In genomic region chr2:165325521-165326303, GRCm38 (mm10) we compare ENCODE assay signal across 8 mouse cellular contexts. TPM values are rescaled to one million over a fixed set of nuclear protein-coding genes. Genes with fewer than 3 reads are reported as not detected.
DNase-seq lines count a peak whose midpoint lies in the region; ATAC-seq and TF ChIP-seq lines count a peak whose summit lies in the region.
"Had no signal": no experiment of that assay in that cellular context is flagged by ENCODE, and none has a peak within 500 bp of the region (broad histone marks: within the 10 kb centered on the region; RNA-seq: fewer than 3 reads in every experiment).

No protein-coding gene starts in this region.

- TF ChIP-seq POLR2A in cortical plate, adult 2 months (IDR thresholded peaks at IDR 0.05; ENCODE audit: extremely low read depth, insufficient read depth, low read length), result no peak

- no peak for TF ChIP-seq CTCF in cortical plate, adult 2 months (IDR thresholded peaks at IDR 0.05; ENCODE audit: extremely low read depth, insufficient read depth, low read length)
- TF ChIP-seq CTCF in hindbrain, postnatal 0 days (IDR thresholded peaks at IDR 0.05; ENCODE audit: low read depth), result no peak

- peak overlapping the region; percentile 94 for H3K4me2 ChIP-seq in hindbrain, postnatal 0 days (ENCODE audit: low read depth, low read length)

- no peaks in the 10 kb centered on the region for H3K27me3 ChIP-seq in hindbrain, postnatal 0 days (ENCODE audit: insufficient read depth, low read length)

- WGBS in hindbrain, postnatal 0 days, result under 1% methylated on average over 30 of the region's 30 CpGs
- WGBS in macrophage (ENCODE audit: missing documents), result 3% methylated on average over 30 of the region's 30 CpGs

- peak overlapping the region; percentile 73 for H3K27ac ChIP-seq in cortical plate, adult 2 months (ENCODE audit: insufficient read depth, low read length)
- peak overlapping the region; percentile 81 for H3K27ac ChIP-seq in hindbrain, postnatal 0 days
- H3K27ac ChIP-seq in macrophage, result peak overlapping the region; percentile 55

- peaks cover 46% of the 10 kb centered on the region for H3K79me2 ChIP-seq in macrophage (ENCODE audit: inconsistent target)

- peak; percentile 16 for ATAC-seq in hindbrain, postnatal 0 days

- no peaks in the 10 kb centered on the region for H3K36me3 ChIP-seq in hindbrain, postnatal 0 days (ENCODE audit: insufficient read depth, low read length)
- H3K36me3 ChIP-seq in macrophage (ENCODE audit: inconsistent target), result no peaks in the 10 kb centered on the region

- DNase-seq in spleen, adult 12 weeks (ENCODE audit: low spot score), result peak; percentile 27
- DNase-seq in spleen, postnatal 14 days (ENCODE audit: low spot score in 2 of 2), result no peak
- peak; percentile 34 for DNase-seq in hindbrain, postnatal 0 days (ENCODE audit: low spot score)
- no peak for DNase-seq in frontal cortex, postnatal 36 days (ENCODE audit: low spot score in 2 of 2)
- no peak for DNase-seq in adrenal gland, adult (ENCODE audit: inconsistent age in 2 of 2, low spot score in 1 of 2)

- H3K4me3 ChIP-seq in cortical plate, adult 2 months (ENCODE audit: insufficient read depth, low read length), result peak overlapping the region; percentile 91
- peak overlapping the region; percentile 90 for H3K4me3 ChIP-seq in hindbrain, postnatal 0 days (ENCODE audit: low read length)
- H3K4me3 ChIP-seq in macrophage (ENCODE audit: inconsistent target), result peak overlapping the region; percentile 94

- H3K9me3 ChIP-seq in hindbrain, postnatal 0 days (ENCODE audit: low read length), result no peaks in the 10 kb centered on the region

- peaks cover 20% of the 10 kb centered on the region for H3K4me1 ChIP-seq in cortical plate, adult 2 months (ENCODE audit: control insufficient read depth, insufficient read depth, low read length)
- H3K4me1 ChIP-seq in hindbrain, postnatal 0 days (ENCODE audit: insufficient read depth, low read length), result peaks cover 43% of the 10 kb centered on the region

- peak overlapping the region; percentile 89 for H3K9ac ChIP-seq in hindbrain, postnatal 0 days (replicated peaks; ENCODE audit: low read length)

RNA-seq across cellular contexts. Expression of gene Elmo2, which starts 0.6 kb away (rescaled TPM):
- 139 and 153 TPM in 2 replicates for polyA plus RNA-seq in cortical plate, adult 2 months (2012; rRNA removed)
- total RNA-seq in hindbrain, postnatal 0 days (2014; rRNA removed), result 99.4 and 105 TPM in 2 replicates
- polyA plus RNA-seq in hindbrain, postnatal 0 days (2015; fragmentation: Nextera tagmentation; extraction: Ambion mirVana), result 68.9 and 71.8 TPM in 2 replicates
- total RNA-seq in macrophage (2018; cell fraction: chromatin; rRNA removed), result 100 to 1,000 TPM in 1 of 26 experiments, 10 to 100 TPM in 22, 1 to 10 TPM in 3; 7.7 to 100 (median 40.4) TPM
- total RNA-seq in macrophage (2018; cell fraction: cytosol; rRNA removed), result 10 to 100 TPM; 15.4 to 40.7 (median 27.7) TPM
- 10 to 100 TPM; 11.9 to 74.8 (median 32.5) TPM for total RNA-seq in macrophage (2018; cell fraction: nucleus; rRNA removed)
- 29.3 to 43.5 TPM (median 39.1 TPM) in 3 replicates for polyA plus RNA-seq in macrophage (2018)

RNA-seq across cellular contexts. Expression of gene Slc35c2, which starts 38.0 kb away (rescaled TPM):
- polyA plus RNA-seq in cortical plate, adult 2 months (2012; rRNA removed), result 53.6 and 56.1 TPM in 2 replicates
- total RNA-seq in hindbrain, postnatal 0 days (2014; rRNA removed), result 97.1 and 120 TPM in 2 replicates
- 65.7 and 68.1 TPM in 2 replicates for polyA plus RNA-seq in hindbrain, postnatal 0 days (2015; fragmentation: Nextera tagmentation; extraction: Ambion mirVana)
- 10 to 100 TPM in 15 of 26 experiments, 1 to 10 TPM in 11; 2.0 to 34.1 (median 12.3) TPM for total RNA-seq in macrophage (2018; cell fraction: chromatin; rRNA removed)
- 10 to 100 TPM; 28.8 to 52.4 (median 40.9) TPM for total RNA-seq in macrophage (2018; cell fraction: cytosol; rRNA removed)
- total RNA-seq in macrophage (2018; cell fraction: nucleus; rRNA removed), result 10 to 100 TPM in 24 of 26 experiments, 1 to 10 TPM in 2; 4.9 to 57.3 (median 27.0) TPM
- 29.3 to 58.1 TPM (median 53.2 TPM) in 3 replicates for polyA plus RNA-seq in macrophage (2018)

RNA-seq across cellular contexts. Expression of gene Zfp663, which starts 42.8 kb away (rescaled TPM):
- polyA plus RNA-seq in cortical plate, adult 2 months (2012; rRNA removed), result 0.04 TPM in 1 of 2 replicates, not detected in the other
- 0.47 and 3.8 TPM in 2 replicates for total RNA-seq in hindbrain, postnatal 0 days (2014; rRNA removed)
- polyA plus RNA-seq in hindbrain, postnatal 0 days (2015; fragmentation: Nextera tagmentation; extraction: Ambion mirVana), result 2.2 and 2.3 TPM in 2 replicates
- not detected for total RNA-seq in macrophage (2018; cell fraction: chromatin; rRNA removed)
- total RNA-seq in macrophage (2018; cell fraction: cytosol; rRNA removed), result not detected
- total RNA-seq in macrophage (2018; cell fraction: nucleus; rRNA removed), result not detected
- not detected in 3 replicates for polyA plus RNA-seq in macrophage (2018)
- total RNA-seq: common myeloid progenitor, adult 5-6 weeks had no signal

Comparison
In these comparisons a context has a peak if more than half of its experiments do, and no peak if none do; other contexts are left out.
1. DNase-seq: peak in spleen, adult 12 weeks (single experiment) and hindbrain, postnatal 0 days (single experiment); none in spleen, postnatal 14 days (0 of 2), frontal cortex, postnatal 36 days (0 of 2) and adrenal gland, adult (0 of 2).
2. Peak in every context shown above with its lines, with median percentiles within 50 percentile points of each other: H3K27ac ChIP-seq and H3K4me3 ChIP-seq.